Mouse (Mus musculus) cerebellum, adult 2 months (tissue): ENCODE measurements around the gene Vmn2r79. TPM values are rescaled to one million over a fixed set of nuclear protein-coding genes. Genes with fewer than 3 reads are reported as not detected.
"Not testable (repeated sequence)": the region's sequence is repeated elsewhere in the genome, so short reads cannot be mapped to it uniquely, and the experiment has no call there.

Experiments
- DNase-seq, 2 experiments: peaks; one replicate each; pipeline ENCODE4 v3.0.0; 2021
- H3K27ac ChIP-seq: fragments of 200-500 bp; 2 replicates; pipeline ENCODE4 v1.5.1; 2012; ENCODE audit warnings: low read length, control low read depth, inconsistent platforms; ENCODE audit not compliant: insufficient read depth
- H3K27me3 ChIP-seq: fragments of 200-500 bp; 2 replicates; pipeline ENCODE4 v1.6.1; 2012; ENCODE audit warnings: inconsistent platforms, mild to moderate bottlenecking, low read length, moderate library complexity; ENCODE audit not compliant: control insufficient read depth, insufficient read depth
- H3K4me1 ChIP-seq: fragments of 200-500 bp; 2 replicates; pipeline ENCODE4 v1.6.1; 2011; ENCODE audit warnings: low read length; ENCODE audit not compliant: control insufficient read depth, insufficient read depth
- H3K4me3 ChIP-seq: fragments of 200-500 bp; replicated peaks from 2 replicates; pipeline ENCODE3; 2011; ENCODE audit warnings: mild to moderate bottlenecking, low read depth, low read length, control low read depth; ENCODE audit not compliant: insufficient read depth
- CTCF ChIP-seq: fragments of 200-500 bp; IDR thresholded peaks from 2 replicates; pipeline ENCODE4 v1.5.1; 2011; ENCODE audit warnings: low read depth, mild to moderate bottlenecking, control low read depth, low read length, moderate library complexity, borderline replicate concordance; ENCODE audit not compliant: insufficient read depth
- POLR2A ChIP-seq: fragments of 200-500 bp; IDR thresholded peaks from 2 replicates; pipeline ENCODE4 v1.6.1; 2011; ENCODE audit warnings: low read length, control low read depth, borderline replicate concordance; ENCODE audit not compliant: insufficient read depth
- WGBS: fragments of 180-500 bp; shearing (Covaris S2); methylation state at CpG from one replicate; pipeline ENCODE4 v1.1.7; 2018; 5-methylcytosine and 5-hydroxymethylcytosine counted together
- polyA plus RNA-seq: library from polyadenylated mRNA; depleted of rRNA; stranded (reverse); fragments of >200 nt; gene quantifications from 2 replicates; pipeline ENCODE4 v1.2.3, GENCODE M21; 2012; rRNA removed

Vmn2r79 gene
- polyA plus RNA-seq: not detected in 2 replicates

GRCm38 (mm10) chr7:86995815-86996214 lies at the start of gene Vmn2r79:
Gene Vmn2r79 (plus strand): TSS chr7:86996115.
- DNase-seq, H3K4me1 ChIP-seq, H3K4me3 ChIP-seq, H3K27me3 ChIP-seq, H3K27ac ChIP-seq: not testable (repeated sequence)
- WGBS: 75% methylated on average over 1 of the region's 1 CpGs

GRCm38 (mm10) chr7:86994700-86995099 lies 1.2 kb upstream of the Vmn2r79 start:
- Histone ChIP-seq H3K27me3 (no peaks in the 10 kb centered on the region), H3K27ac (no peak overlapping the region), H3K4me1 (no peaks in the 10 kb centered on the region), H3K4me3 (no peak overlapping the region)
- no peak for DNase-seq
- WGBS: 69% methylated on average over 1 of the region's 1 CpGs
- no peak for TF ChIP-seq POLR2A
- TF ChIP-seq CTCF: no peak

GRCm38 (mm10) chr7:87026486-87026885 lies 30.6 kb downstream of the Vmn2r79 start:
- H3K4me3 ChIP-seq, DNase-seq, H3K4me1 ChIP-seq, H3K27ac ChIP-seq, H3K27me3 ChIP-seq: not testable (repeated sequence)

GRCm38 (mm10) chr7:87063576-87063975 lies 67.7 kb downstream of the Vmn2r79 start:
- Histone ChIP-seq H3K27me3 (no peaks in the 10 kb centered on the region), H3K4me1 (no peaks in the 10 kb centered on the region), H3K4me3 (no peak overlapping the region), H3K27ac (no peak overlapping the region)
- 62% methylated on average over 4 of the region's 4 CpGs for WGBS
- TF ChIP-seq POLR2A: no peak
- TF ChIP-seq CTCF: no peak
- no peak for DNase-seq

Other genes with a start within 250 kb of the Vmn2r79 start
- 6.2 and 6.8 TPM in 2 replicates for gene Folh1, start 220.2 kb upstream of the Vmn2r79 start, polyA plus RNA-seq
- not detected in 2 replicates for gene Vmn2r77, start 201.1 kb upstream of the Vmn2r79 start, polyA plus RNA-seq
- not detected in 2 replicates for gene Vmn2r78, start 81.0 kb upstream of the Vmn2r79 start, polyA plus RNA-seq
- 0.17 and 0.26 TPM in 2 replicates for gene Nox4, start 250.0 kb downstream of the Vmn2r79 start, polyA plus RNA-seq